Mouse (Mus musculus) spleen, adult 18-20 months (tissue): ENCODE measurements around the gene Kdm4a.

ENCODE experiments used
- DNase-seq, 2 experiments: peaks; one replicate each; pipeline ENCODE4 v3.0.0; 2022; ENCODE audit warnings: mixed read lengths in 2 of 2

Gene Kdm4a

DNA sequence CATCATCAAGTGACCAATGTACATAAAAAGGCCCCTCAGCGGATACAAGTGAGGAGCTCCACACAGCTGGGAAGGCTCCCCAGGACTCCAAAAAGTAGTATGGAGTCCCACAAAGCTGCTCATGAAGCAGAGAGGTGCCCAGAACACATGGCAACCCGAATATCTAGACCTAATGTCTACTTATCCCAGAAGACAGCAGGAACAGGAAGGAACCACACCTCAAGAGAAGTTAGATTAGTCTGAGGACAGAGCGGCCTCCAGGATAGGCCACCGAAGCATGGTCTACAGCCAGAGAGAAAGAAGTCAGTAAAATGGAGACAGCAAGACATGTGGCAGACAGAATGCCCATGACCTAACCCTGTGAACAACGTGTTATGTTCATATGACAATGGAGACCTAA, 25.0 kb downstream of the Kdm4a start:
- no peak for DNase-seq

GRCm38 (mm10) chr4:118152020-118152785, 27.6 kb downstream of the Kdm4a start:
- DNase-seq: peak in 1 of 2 experiments; percentile 34

- DNase-seq: no peak
These were observed 29.0 kb downstream of the Kdm4a start for GRCm38 (mm10) chr4:118150804-118151203.

DNA sequence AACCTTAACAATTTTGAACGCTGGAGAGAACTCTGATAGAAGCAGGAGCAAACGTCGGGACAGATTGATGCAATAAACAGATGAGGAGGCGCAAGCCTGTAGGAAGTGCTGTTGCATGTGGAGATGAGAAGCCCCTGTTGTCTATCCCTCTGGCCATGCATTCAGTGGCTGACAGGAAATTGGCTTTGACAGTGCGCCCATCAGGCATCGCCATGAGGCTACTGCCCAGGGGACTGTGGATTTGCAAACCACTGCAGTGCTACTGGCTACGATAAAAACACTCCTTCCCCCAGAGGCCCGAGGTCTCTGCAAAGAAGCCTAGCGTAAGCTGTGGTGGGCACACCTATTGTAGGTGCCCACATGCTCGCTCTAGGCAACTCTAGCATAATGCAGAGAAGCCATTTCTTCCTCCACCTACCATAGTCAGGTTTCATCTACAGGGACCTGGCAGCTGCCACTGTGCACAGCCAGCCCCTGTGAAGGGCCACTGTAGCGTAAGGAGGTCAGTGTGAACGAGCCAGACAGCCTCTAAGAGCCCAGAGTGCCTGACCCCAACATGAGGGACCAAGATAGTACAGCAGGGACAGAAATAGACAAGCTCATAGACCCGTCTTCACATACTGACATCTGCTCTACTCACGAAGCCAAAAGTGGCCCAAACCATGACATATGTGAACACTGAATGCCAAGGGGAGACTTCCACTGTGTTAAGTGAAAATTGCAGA, 29.7 kb downstream of the Kdm4a start:
- DNase-seq: no peak

- DNase-seq: no peak
These were observed 30.7 kb downstream of the Kdm4a start for GRCm38 (mm10) chr4:118149055-118149576.

DNA sequence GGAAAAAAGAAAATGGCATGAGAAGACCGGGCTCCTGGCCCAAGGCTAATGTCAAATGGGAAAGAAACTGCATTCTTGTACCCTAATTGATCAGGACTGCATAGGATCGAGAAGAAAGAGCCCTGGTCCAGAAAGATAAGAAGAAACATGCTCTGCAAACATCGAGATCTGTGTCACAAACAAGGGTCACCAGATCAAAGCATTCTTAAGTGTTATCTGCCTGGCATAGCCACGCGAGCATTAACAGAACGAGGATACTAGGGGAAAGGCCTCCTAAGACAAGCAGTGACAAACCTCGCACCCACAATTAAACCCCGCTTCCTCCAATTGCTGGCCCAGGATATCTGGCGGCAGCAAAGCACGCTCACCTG, 31.5 kb downstream of the Kdm4a start:
- DNase-seq: no peak

- no peak for DNase-seq
These were observed 32.1 kb downstream of the Kdm4a start for GRCm38 (mm10) chr4:118147547-118148316.

DNA sequence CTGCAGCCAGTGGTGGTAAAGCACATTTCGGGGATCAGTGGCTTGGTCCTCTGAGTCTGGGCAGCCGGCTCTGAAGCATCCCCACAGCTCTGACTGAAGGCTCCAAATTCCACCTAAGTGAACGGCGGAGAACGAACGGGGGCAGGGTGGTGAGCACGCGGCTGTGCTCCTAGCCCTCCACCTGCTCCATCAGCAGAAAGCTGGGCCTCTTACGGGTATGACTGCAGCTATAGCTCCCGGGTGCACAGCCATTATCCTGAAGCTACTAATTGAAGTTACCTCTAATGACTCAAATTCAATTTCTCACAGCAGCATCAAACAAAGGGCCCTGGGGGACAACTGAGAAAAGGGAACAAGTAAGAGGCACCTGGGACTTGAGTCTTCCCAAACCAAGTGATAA, 32.8 kb downstream of the Kdm4a start:
- DNase-seq: no peak

DNA sequence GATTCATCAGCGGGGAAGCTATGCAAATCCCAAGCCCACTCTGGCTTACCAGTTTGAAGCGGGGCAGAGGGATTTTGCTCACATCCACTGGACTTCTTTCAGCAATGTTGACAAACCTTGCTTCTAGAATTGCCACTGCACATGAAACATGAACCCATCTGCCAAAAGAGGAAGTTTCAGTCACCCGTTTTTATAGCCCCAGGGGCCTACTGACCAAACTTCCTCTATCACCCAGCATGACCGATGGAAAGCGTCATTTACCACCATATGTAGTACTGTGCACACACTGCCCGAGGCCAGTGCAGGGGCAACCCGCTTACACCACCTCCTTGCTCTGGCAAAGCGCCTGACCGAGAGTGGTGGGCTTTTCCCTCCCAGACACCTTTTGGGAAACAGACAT, 35.5 kb downstream of the Kdm4a start:
- peak; percentile 34 to 44 for DNase-seq

DNA sequence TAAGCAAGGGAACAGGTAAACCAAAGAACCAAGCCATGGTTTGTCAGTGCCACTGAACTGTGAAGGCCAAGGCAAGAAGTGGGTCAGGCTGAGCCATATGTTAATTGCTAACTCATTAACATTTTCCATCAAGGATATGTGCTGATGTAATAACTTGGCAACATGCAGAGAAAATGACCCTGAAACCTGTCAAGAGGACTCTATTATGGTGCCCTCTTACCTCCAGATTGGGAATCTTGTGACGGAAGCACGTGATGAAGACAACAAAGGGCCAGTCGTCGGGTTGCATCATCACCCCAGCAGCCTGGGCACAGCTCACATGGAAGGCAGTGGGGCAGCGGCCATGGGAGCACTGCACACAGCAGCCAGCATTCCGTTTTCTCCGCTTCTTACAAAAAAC, 36.2 kb downstream of the Kdm4a start:
- DNase-seq: no peak

- no peak for DNase-seq
These were observed 38.3 kb downstream of the Kdm4a start for GRCm38 (mm10) chr4:118141511-118141910.

DNA sequence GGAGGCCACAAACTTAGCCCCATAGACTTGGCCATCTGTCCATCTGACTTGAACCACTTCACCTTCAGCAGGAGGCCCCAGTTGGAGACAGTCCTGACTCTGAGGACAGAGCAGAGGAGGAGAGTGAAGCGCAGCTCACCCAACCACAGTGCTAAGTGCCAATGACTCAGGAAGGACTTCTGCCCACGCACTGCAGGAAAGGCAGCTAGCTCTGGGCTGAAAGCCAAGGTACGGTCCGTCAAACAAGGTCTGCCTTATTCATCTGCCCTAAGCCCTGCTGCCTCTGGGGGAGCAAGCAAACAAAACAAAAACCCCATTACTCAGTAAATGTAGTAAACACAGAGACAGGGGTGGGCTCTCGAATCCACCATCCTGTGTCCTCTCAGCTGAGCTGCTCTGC, 41.0 kb downstream of the Kdm4a start:
- no peak for DNase-seq

GRCm38 (mm10) chr4:118137857-118138256, 42.0 kb downstream of the Kdm4a start:
- DNase-seq: no peak

GRCm38 (mm10) chr4:118137311-118137710, 42.5 kb downstream of the Kdm4a start:
- no peak for DNase-seq

DNA sequence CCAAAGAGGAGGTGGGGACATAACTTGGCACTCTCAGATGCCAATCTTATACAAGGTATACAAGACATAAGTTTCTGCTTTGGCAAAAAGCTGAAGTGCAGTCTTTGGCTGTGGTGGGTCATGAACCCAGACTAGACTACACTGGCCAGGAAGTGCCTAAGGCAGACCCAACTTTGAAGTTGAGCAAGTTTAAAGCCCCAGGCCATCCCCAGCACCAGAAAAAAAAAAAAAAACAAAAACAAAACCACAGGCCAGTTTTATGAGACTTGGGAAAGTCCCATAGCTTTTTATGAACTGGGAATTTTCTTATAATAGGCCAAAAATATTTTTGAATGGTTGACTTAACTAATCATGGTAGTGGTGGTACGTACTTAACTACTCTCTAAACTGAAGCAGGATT, 44.4 kb downstream of the Kdm4a start:
- DNase-seq: no peak

DNA sequence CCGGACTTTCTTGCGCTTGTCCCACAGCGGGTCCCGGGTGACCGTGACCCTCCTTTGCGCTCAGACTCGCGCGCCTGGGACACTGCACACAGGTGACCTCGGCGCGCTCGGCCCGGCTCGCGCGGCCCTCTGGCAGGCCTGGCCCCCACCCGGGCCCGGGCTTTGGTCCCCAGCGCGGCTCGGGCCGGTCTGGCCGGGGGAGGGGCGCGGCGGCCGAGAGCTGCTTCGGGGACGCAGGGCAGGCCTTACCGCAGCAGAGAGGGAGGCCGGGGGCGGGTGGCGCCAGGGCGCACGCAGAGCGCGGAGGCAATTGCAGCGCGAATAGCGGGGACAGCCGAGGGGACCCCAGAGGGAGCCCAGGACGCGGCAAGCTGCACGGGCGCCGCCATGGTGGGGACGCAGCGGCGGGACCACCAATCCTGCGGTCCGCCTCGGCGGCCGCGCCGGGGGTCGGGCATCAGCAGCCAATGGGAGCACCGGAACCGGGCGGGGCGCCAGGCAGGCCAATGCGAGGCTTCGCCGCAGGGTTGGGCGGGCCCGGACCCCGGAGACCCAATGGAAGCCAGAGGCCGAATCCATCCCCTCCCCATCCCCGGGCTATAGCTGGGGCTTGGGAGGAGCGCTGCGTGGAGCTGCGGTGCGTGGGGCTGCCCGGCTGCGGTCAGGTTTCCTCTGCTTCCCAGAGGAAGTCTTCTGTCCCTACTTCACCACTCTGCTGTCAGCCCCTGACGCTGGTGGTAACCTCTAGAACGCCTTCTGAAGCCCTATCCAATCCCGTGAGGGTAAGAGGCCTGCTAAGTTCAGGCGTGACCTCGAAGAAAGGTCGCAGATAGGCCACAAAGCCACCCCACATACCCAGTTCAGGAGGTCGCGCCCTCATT, 45.1 kb downstream of the Kdm4a start, which contains the start of gene St3gal3:
Gene St3gal3 (minus strand): TSS at position 430 of the 881 bp plus-strand sequence.
- DNase-seq: peak; percentile 86 to 89

- DNase-seq: no peak
These were observed 48.5 kb downstream of the Kdm4a start for GRCm38 (mm10) chr4:118131329-118131728.

GRCm38 (mm10) chr4:118123030-118123704, 56.7 kb downstream of the Kdm4a start:
- no peak for DNase-seq

DNA sequence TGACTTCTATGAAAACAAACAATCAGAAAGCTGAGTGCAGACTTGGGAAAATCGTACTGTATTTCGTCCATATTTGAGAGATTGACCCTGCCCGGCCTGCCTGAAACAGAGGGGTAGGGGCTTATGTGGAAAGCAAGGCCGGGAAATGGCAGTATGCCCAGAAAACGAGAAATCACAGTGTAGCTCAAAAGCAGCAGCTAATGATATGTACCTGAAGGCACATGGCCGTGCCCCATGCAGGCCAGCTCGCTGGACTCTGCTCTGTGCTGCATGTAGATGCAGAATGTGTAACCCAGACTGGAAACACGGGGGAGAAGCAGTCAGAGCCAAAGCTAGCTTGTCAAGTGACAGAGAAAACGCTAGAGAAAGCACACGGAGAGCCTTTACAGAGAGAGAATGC, 57.8 kb downstream of the Kdm4a start:
- no peak for DNase-seq

GRCm38 (mm10) chr4:118117565-118117964, 62.3 kb downstream of the Kdm4a start:
- no peak for DNase-seq

DNA sequence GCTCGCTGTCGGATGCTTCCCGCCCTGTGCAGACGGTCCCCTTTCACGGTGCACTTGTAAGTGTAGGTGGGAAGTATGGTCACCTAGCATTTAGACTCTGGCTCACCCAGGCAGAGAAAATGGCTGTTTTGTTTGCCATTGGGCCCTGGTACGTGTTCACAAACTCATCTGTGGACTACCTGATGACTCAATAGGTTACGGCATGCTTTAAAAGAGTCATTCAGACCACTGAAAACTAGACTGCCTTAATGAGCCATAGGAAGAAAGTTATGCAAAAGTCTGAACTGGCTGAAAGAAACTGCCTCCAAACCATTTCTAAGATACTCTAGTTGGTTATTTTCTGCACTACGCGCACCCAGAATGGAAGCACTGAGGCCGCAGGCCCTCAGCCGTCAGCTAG, 63.7 kb downstream of the Kdm4a start:
- no peak for DNase-seq

GRCm38 (mm10) chr4:118115132-118115531, 64.7 kb downstream of the Kdm4a start:
- no peak for DNase-seq
